Mouse (Mus musculus) testis, adult 2 months (tissue): ENCODE measurements around the gene Kcnd3. TPM values are rescaled to one million over a fixed set of nuclear protein-coding genes. Genes with fewer than 3 reads are reported as not detected.

ENCODE experiments used
- H3K27ac ChIP-seq: fragments of 200-500 bp; 2 replicates; pipeline ENCODE4 v1.5.1; 2012; ENCODE audit warnings: low read depth, low read length; ENCODE audit not compliant: control insufficient read depth, insufficient read depth
- H3K27me3 ChIP-seq: fragments of 200-500 bp; 2 replicates; pipeline ENCODE4 v1.6.1; 2012; ENCODE audit warnings: mild to moderate bottlenecking, low read length, moderate library complexity; ENCODE audit not compliant: control insufficient read depth, insufficient read depth
- H3K36me3 ChIP-seq: fragments of 200-500 bp; 2 replicates; pipeline ENCODE4 v1.6.1; 2012; ENCODE audit warnings: mild to moderate bottlenecking, low read length; ENCODE audit not compliant: control insufficient read depth, insufficient read depth
- H3K4me1 ChIP-seq: fragments of 200-500 bp; 2 replicates; pipeline ENCODE4 v1.6.1; 2012; ENCODE audit warnings: low read length; ENCODE audit not compliant: control insufficient read depth, insufficient read depth
- H3K4me3 ChIP-seq: fragments of 200-500 bp; 2 replicates; pipeline ENCODE4 v1.5.1; 2012; ENCODE audit warnings: low read depth, mild to moderate bottlenecking, low read length, moderate library complexity, mixed read lengths; ENCODE audit not compliant: control insufficient read depth
- CTCF ChIP-seq: fragments of 200-500 bp; IDR thresholded peaks from 2 replicates; pipeline ENCODE4 v1.5.1; 2012; ENCODE audit warnings: low read depth, mild to moderate bottlenecking, inconsistent platforms, low read length, moderate library complexity; ENCODE audit not compliant: control insufficient read depth, insufficient read depth, insufficient replicate concordance
- POLR2A ChIP-seq: fragments of 200-500 bp; IDR thresholded peaks from 2 replicates; pipeline ENCODE4 v1.6.1; 2012; ENCODE audit warnings: low read depth, mild to moderate bottlenecking, inconsistent platforms, low read length, moderate library complexity; ENCODE audit not compliant: control insufficient read depth
- polyA plus RNA-seq: library from polyadenylated mRNA; depleted of rRNA; stranded (reverse); fragments of >200 nt; gene quantifications from 2 replicates; pipeline ENCODE4 v1.2.3, GENCODE M21; 2012

The Kcnd3 gene
- polyA plus RNA-seq, 1 experiment: 4.6 TPM

- no peak for TF ChIP-seq POLR2A
- TF ChIP-seq CTCF: no peak
- H3K27ac ChIP-seq: no peak overlapping the region
- no peaks in the 10 kb centered on the region; the same call in 1 of the 2 replicates for H3K4me1 ChIP-seq
- H3K27me3 ChIP-seq: no peaks in the 10 kb centered on the region
- no peaks in the 10 kb centered on the region for H3K36me3 ChIP-seq
- H3K4me3 ChIP-seq: no peak overlapping the region
These were observed 117.2 kb downstream of the Kcnd3 start for GRCm38 (mm10) chr3:105569310-105569752.

- Histone ChIP-seq H3K4me1 (no peaks in the 10 kb centered on the region; the same call in 1 of the 2 replicates), H3K36me3 (no peaks in the 10 kb centered on the region), H3K4me3 (no peak overlapping the region), H3K27ac (no peak overlapping the region), H3K27me3 (no peaks in the 10 kb centered on the region)
- TF ChIP-seq POLR2A: no peak
- no peak for TF ChIP-seq CTCF
These were observed 117.8 kb downstream of the Kcnd3 start for GRCm38 (mm10) chr3:105569950-105570349.

GRCm38 (mm10) chr3:105570818-105571217 is 118.7 kb downstream of the Kcnd3 start:
- Histone ChIP-seq H3K4me1 (no peaks in the 10 kb centered on the region; the same call in 1 of the 2 replicates), H3K4me3 (no peak overlapping the region), H3K27ac (no peak overlapping the region), H3K27me3 (no peaks in the 10 kb centered on the region), H3K36me3 (no peaks in the 10 kb centered on the region)
- TF ChIP-seq CTCF (no peak), POLR2A (no peak)

GRCm38 (mm10) chr3:105571944-105572343 is 119.8 kb downstream of the Kcnd3 start:
- TF ChIP-seq CTCF (no peak), POLR2A (no peak)
- H3K4me1 ChIP-seq: no peaks in the 10 kb centered on the region; the same call in 1 of the 2 replicates
- no peak overlapping the region for H3K27ac ChIP-seq
- H3K27me3 ChIP-seq: no peaks in the 10 kb centered on the region
- H3K36me3 ChIP-seq: no peaks in the 10 kb centered on the region
- no peak overlapping the region for H3K4me3 ChIP-seq

- Histone ChIP-seq H3K4me3 (no peak overlapping the region), H3K27ac (no peak overlapping the region), H3K36me3 (no peaks in the 10 kb centered on the region), H3K4me1 (no peaks in the 10 kb centered on the region; the same call in 1 of the 2 replicates), H3K27me3 (no peaks in the 10 kb centered on the region)
- TF ChIP-seq POLR2A (no peak), CTCF (no peak)
These were observed 121.0 kb downstream of the Kcnd3 start for GRCm38 (mm10) chr3:105573156-105573555.

- TF ChIP-seq CTCF (no peak), POLR2A (no peak)
- no peak overlapping the region for H3K4me3 ChIP-seq
- H3K36me3 ChIP-seq: no peaks in the 10 kb centered on the region
- H3K4me1 ChIP-seq: no peaks in the 10 kb centered on the region
- H3K27ac ChIP-seq: no peak overlapping the region
- H3K27me3 ChIP-seq: no peaks in the 10 kb centered on the region
These were observed 126.2 kb downstream of the Kcnd3 start for GRCm38 (mm10) chr3:105578320-105578719.

GRCm38 (mm10) chr3:105581119-105581518 is 129.0 kb downstream of the Kcnd3 start:
- H3K4me1 ChIP-seq: no peaks in the 10 kb centered on the region
- H3K27ac ChIP-seq: no peak overlapping the region
- no peaks in the 10 kb centered on the region for H3K36me3 ChIP-seq
- no peaks in the 10 kb centered on the region for H3K27me3 ChIP-seq
- H3K4me3 ChIP-seq: no peak overlapping the region
- TF ChIP-seq CTCF (no peak), POLR2A (no peak)
